Mouse (Mus musculus) ovary, postnatal 14 days (tissue): Measurements from ENCODE around the gene Tubb4a.
"Not testable (repeated sequence)": the region's sequence is repeated elsewhere in the genome, so short reads cannot be mapped to it uniquely, and the experiment has no call there.

ENCODE experiments used
- DNase-seq: peaks from one replicate; pipeline ENCODE4 v3.0.0; 2022; ENCODE audit warnings: low spot score

The Tubb4a gene

DNA sequence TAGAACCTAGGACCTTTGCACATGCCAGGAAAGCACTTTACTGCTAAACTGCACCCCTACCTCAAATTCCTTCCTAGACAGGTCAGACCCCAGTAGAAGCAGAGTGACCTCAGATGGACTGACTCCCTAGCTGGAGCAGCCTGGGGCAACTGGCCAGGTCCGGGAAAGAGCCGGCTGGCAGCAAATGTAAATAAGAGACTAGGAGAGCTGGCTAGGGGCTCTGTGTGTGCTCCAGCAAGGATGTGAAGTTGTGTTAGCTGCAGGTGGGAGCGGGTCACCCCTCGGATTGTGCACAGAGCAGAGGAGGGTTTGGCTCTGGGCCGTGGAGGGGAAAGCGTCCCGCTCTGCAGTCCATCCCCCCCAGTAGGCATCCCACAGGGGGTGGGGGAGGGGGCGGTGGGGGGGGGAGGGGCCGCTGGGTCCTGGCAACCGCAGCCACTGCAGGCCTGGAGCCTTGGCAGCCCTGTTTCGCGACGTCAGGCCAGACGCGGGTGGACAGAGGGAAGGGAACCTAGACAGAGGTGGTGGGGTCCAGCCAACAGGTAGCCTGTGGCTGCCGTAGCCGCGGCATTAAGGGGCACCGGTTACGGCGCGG, 28.6 kb downstream of the Tubb4a start, which contains the start of gene Crb3:
Gene Crb3 (plus strand): TSS at position 215 of the 595 bp plus-strand sequence.
- DNase-seq = no peak

DNA sequence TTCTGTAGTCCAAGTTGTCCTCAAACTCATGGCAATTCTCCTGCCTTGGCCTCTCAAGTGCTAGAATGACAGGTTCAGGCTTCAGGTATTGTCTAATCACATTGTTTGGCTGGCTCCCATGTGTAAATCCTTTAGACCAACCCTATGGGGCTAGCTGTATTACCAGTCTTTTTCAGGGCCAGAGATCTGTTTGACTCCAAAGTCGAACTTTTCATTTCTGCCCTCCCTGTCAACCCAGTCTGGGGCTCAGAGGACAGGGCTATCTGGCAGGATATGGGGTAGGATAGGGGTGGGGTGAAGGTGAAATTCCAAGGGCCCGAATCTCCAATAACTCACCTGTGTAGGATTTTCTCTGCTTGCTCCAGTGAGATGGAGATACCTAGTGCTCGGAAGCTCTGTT, 31.3 kb downstream of the Tubb4a start:
- DNase-seq = no peak

- not testable (repeated sequence) for DNase-seq
Observed at GRCm38 (mm10) chr17:57051679-57052078, 35.9 kb downstream of the Tubb4a start.

DNA sequence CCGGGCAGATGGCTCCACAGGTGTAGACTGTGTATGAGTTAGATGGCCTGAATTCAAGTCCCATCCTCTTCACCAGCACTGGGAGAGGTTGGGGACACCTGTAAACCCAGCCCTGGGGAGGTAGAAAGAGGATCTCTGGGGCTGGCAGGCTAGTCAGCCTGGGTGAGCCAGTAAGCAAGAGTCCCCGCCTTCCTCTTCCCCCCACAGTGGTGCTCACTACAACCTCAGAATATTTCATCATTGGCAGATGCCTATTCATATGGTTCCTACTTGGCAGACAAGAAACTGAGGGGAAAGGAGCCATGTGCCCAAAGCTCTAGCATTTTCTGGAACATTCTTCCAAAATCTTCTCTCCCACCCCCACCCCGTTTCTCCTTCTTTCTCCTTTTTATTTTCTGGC, 38.8 kb downstream of the Tubb4a start:
- DNase-seq = no peak

DNA sequence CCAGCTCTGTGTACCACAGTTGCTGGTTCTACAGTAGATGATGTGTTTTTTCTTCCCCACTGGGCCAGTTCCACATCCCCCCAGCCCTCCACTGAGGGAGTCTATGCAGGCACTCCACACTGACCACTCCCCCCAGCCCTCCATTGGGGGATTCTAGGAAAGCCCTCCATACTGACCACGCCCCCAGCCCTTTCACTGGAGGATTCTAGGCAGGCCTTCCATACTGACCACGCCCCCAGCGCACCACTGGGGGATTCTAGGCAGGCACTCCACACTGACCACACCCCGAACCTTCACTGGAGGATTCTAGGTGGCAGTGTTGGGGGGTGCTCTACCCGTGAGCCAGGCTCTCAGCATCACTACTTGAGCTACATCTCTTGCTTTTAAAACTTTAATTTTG, 40.2 kb downstream of the Tubb4a start:
- no peak for DNase-seq

DNA sequence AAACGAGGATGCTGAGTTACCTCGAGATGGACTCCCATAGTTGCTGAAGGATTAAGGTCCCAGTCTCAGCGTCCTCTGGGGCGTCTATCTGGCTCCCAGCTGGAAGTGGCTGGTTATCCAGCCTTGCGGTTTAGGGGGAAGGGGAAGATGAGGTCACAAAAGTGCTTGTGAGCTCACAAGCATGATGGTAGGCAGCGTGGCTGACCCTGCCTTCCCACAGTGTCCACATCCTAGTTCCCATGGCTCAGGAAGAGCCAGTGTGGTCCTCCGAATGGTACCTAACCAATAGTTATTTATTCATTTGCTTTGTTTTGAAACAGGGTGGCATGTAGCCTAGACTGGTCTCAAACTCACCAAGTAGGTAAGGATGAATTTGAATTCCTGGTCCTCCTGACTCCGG, 46.0 kb downstream of the Tubb4a start, which contains the start of gene Slc25a41:
Gene Slc25a41 (minus strand): TSS at position 101 of the 400 bp plus-strand sequence.
- DNase-seq = no peak

GRCm38 (mm10) chr17:57038978-57039377, 48.6 kb downstream of the Tubb4a start:
- DNase-seq = no peak

DNA sequence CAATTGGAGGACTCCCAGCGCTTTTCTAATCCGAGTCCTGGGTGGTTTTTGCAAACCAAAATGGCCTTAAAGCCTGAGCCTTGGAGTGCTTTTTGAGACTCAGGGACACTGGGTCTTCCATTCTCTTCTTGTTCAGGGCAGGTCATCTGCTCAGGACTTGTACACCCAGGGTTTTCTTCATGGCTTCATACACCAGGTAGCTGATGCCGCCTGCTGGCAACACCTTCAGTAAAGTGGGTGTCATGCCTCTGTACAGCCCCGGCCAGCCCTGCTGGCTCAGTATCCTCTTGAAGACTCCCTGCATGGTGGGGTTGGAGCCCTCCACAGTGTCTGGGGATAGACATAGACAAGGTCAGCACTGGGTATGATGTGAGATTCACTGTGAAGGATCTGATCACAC, 54.7 kb downstream of the Tubb4a start:
- no peak for DNase-seq

DNA sequence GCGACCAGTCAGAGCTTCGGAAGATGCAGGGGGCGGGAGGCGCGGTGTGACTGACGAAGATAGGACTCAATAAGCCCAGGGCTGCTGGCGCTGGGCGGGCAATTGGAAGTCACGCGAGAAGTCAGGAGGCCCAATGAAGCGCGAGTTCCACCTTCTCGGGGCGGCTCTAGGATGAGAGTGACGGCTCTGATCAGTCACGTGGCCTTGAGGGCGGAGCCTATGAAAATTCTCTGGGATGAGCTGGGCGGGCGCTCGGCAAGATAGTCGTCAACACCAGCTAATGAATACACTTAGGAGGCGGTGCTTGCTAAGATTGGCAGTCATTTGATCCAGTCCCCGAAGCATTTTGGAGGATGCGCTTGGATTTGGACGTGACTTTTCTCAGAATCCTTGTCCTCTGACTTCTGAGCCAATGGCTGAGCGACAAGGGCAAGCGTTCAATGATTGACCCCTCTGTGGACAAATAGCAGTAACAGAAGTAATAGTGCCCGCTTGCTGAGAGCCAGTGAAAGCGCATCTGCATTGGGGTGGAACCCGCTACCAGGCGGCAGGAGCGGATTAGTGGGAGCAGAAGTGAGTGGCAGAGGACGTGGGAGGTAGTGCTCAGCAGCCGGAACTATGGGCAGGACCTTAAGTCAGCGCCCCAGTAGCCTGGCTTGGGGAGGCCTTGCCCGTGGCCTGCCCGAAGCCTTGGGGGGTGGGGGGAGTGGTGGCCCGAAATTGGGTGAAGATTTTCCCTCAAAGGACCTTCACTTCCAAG, 55.7 kb downstream of the Tubb4a start:
- peak; percentile 94 for DNase-seq

- peak; percentile 33 for DNase-seq
Observed at GRCm38 (mm10) chr17:57030931-57031660, 56.5 kb downstream of the Tubb4a start, which contains the start of gene Khsrp. Khsrp (minus strand) TSS chr17:57031522.
